Mouse (Mus musculus): ENCODE measurements around the gene B3glct.

The B3glct gene

DNA sequence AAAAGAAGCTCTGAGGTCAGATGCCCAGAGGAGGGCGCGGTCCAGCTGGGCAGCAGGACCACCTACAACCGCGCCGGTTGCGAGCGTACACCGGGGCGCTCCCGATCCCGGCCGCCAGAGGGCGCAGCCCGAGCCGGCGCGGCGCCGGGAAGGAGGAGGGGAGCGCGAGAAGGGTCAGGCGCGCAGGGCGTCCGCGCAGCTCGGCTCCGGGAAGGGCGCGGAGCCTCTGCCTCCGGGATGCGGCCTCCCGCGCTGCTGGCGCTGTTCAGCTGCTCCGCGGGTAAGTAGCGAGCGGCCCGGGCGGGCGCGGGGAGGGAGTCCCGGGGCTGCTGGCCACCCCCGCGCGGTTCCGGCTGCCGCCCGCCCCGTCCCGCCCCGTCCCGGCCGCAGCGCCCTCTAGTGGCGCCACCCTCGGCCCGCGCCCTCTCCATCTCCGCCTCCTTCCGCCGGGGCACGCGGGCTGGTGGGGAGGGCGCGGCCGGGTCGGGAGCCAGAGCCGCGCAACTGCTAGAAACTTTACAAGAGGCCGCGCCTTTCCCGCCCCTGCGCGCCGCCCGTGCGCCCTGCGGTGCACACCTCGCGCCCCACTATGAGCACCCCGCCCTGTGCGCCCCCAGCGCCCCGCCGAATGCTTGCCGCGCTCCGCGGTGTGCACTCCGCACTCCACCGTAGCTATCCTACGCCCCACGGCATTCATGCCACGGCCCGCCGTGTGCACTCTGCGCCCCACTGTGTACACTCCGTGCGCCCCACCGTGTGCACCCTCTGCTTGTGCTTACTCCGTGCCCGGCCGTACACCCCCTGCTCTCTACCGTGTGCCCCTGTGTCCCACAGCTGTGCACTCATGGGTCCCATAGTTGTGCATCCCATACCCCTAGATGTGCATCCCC lies at the start of gene B3glct:
Gene B3glct, plus strand, starts transcription at position 131 of the 890 bp plus-strand sequence.
- in situ Hi-C loops (cut with MboI, MseI): loop anchor here (5.0 kb wide), 1 partner anchor 91 kb away; no protein-coding TSS in a partner anchor

DNA sequence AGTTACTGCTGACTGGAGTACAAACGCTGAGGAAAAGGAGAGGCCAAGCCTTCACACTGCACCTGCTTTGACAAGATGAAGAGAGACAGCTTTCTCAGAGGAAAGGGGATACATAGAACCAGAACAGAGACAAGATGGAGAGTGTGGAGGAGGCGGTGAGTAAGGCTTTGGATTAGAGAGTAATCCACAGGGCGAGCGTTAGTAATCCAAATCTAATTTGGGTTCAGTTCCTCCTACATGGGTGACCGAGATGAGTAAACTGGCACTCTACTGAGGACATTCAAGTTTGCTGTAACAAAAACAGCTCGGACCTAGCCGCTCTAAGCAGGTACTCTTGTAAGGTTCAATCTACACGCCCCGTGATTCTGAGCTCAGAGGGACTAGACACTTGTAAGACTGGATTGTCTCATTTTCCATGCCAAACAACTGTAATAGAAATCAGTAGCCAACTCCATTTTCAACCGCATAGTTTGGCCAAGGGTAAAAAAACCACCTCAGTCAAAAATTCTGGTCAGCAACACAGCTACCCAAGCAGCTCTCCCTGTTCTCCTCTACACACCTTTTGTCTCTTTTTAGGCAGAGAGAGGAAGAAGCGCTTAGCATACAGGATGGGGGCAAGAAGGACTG lies 43.5 kb upstream of the B3glct start:
- in situ Hi-C loops (cut with MboI, MseI): no loop called here

DNA sequence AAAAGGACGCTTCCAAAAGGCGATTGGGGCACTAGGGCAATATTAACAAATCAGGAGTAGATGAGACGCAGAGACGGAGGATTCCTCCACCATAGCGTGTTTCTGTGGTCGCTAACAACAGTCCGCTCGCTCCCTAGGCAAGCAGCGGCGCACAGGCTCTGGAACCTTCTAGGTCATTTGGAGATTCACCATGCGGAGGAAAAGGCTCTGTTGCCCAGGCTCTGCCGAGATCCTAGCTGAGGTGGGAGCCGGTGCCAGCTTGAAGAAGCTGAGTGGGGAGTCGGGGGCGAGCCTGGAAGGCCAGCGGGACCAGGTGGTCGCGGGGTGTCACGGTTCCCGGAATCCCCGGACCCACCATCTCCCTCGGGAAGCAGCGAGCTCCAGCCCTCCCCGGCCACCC lies 42.5 kb upstream of the B3glct start:
- in situ Hi-C loops (cut with MboI, MseI): no loop called here

DNA sequence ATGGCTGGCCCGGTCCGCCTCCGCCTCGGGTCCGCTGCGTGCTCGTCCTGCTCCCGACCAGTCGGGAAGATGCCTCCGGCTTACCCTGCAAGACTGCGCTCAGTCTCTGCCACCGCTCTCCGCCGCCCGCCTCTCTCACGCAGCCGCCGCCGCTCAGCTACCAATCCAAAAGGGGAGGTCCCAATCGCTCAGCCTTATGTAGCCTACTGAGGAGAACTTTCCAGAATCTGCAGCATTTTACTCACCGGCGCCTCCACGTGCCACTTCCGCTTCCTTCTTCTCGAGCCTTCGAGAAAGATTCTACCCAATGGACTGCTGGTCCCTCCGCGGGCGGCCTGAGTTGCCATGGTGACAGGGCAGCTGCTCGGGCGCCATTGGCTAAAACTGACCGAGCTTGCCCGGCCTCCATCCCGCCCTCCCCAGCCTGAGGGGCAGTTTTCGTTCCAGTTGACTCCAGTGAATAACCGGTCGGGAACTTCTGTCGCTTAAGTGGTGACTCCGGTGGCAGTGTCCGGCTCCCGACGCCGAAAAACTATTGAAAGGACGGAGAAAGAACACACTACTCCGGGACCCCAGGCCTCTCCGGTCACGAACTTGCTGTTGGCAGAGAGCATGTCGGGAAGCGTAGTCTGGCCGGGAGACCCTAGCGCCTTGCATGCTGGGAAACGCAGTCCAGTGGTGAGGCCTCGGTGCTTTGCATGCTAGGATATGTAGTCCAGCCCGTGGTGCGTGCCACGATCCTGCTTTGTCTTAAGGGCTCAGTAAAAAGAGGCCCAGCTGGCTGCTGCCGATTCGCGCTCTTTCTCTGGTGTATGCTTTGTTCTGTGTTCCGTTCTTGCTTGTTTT lies 41.7 kb upstream of the B3glct start, which contains the start of gene Hsph1:
Gene Hsph1, minus strand, starts transcription at position 302 of the 846 bp plus-strand sequence.
- in situ Hi-C loops (cut with MboI, MseI): no loop called here

DNA sequence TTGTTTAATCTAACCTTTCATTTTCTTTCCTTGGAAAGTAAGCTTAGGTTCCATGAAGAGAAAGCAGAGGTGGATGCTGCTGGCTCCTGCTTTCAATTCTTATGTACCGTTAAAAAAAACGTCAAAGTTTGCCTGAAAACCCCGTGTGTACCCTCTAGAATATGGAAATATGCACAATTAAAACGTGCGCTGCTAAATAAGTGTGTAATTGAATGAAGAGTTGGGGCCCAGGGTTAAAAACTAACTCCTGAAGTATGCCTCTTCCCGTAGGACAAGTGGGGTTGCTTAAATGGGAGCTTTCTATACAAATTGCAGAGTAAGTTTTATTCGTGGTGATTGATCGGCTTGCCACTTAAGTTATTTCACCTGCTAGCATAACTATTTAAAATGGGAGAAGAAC lies 40.7 kb upstream of the B3glct start:
- in situ Hi-C loops (cut with MboI, MseI): no loop called here

DNA sequence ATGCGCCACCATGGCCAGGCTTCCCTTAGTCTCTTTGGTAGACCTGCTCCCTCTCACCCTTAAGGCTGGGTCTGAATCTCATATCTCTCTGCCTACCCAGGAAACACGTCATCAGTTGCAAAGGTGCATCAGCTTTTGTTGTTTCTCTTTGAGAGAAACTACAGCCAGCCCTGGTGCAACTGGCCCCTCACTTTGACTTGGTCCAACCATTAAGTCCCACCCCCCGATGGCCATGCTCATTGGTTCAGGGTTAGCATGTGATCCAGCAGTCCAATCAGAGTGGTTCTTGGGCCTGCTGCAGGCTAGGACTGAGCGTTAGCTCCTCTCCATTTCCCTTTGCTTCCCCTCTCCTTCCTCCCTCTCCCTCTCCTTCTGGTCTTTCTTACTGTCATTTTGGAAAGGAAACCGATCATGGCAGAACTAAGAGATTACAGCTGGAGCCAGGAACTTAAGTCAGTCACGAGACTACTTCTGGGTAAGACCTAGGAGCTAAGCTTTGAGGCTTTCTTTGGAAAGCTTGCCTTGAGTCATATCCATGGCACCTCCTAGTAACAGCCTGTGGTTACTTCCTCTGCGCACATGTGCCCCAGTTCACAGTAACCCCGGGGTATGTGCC lies 36.6 kb upstream of the B3glct start:
- in situ Hi-C loops (cut with MboI, MseI): no loop called here

DNA sequence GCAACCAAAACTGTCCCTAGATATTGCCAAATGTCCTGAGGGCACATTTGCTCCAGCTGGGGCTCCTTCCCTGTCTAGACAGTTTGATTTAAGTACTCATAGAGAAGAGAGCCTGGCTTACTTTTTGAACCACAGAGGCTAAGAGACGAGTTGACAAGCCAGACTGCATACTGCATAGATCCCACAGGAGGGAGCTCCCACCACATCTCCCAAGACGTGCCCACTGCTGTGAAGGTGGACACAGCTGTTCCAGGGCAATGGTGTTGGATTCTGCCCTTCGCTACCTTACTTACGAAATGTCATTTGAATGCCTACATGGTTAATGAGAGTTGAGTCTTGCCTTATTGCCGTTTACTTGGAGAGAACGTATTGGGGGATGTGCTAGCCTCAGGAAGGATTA lies 35.7 kb upstream of the B3glct start:
- in situ Hi-C loops (cut with MboI, MseI): no loop called here

DNA sequence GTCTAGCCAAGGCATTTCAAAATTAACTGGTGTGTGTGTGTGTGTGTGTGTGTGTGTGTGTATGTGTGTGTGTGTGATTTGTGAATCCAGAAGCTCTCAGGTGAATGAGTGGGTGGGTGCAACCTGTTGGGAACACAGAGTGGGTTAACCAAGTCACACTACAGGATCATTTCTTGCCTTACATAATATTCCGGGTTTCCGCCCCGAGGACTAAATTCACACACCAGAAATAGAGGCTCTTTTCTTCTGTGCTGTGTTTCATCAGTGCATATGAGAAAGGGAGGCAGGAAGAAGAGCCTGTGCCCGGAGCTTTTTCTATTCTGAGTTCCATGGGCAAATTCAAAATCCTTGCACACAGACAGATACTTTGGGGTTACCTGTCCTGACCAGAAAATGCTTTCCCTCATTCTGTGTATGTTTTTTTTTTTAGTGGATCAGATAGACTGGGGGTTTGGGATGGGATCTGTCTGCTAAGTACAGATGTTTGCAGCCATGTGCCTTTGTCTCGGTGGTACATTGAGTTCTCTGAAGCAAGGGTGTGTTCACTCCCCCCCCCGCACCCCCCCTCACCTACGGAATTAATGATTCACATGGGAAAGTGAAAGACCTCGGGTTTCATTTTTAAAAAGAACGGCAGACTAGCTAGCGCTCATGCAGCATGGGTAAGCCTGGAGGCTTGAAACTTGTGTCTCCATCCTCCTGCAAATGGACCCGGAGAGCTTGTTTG lies 35.1 kb upstream of the B3glct start:
- in situ Hi-C loops (cut with MboI, MseI): no loop called here

DNA sequence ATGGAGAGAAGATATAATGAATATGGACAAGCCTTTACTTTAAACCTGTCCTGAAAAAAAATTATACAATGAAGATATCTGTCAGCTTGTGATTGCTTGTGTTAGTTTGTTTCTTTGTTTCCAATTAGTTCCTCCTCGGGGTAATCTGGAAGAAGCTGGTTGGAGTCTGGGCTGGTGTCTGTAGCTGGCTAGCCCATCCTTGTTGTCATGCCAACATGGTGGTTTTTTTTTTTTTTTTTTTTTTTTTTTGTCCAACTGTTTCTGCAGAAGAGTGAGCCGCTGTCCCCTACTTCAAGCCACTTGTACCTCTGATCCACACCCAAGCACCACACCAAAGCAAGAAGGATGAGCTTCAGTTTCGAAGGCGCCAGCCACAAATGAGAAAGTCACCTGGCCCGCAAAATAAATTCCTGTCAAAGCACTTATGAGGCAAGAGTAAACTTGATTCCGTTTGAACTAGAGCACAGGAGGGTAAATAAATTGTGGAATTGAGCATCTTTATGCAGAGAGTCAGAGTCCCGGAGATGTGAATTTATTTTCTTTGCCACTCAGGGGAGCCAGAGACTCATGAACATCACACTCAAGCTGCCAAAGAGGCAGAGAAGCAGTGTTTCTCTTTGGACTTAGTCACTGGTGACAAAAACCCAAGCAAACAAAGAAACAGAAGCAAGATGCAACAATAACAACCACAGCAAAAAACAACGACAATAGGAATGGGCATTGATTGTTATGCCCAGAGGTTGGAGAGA lies 30.5 kb upstream of the B3glct start:
- in situ Hi-C loops (cut with MboI, MseI): no loop called here

DNA sequence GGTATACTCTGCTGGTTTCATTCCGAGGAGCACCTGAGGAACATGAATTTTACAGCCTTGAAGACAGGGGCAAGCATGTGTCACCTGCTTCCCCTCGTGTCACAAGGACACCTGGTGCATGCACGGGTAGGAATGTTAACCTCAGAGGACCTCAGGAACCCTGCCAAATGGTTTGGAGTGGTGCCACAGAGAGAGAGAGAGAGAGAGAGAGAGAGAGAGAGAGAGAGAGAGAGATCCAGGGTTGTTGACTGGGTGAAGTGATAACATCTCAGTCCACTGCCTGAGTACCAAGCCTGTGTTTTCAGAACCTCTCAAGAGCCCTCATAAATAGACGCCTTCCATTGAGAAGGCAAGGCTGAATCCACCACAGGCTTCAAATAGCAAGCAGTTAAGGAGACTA lies 29.8 kb upstream of the B3glct start:
- in situ Hi-C loops (cut with MboI, MseI): no loop called here

DNA sequence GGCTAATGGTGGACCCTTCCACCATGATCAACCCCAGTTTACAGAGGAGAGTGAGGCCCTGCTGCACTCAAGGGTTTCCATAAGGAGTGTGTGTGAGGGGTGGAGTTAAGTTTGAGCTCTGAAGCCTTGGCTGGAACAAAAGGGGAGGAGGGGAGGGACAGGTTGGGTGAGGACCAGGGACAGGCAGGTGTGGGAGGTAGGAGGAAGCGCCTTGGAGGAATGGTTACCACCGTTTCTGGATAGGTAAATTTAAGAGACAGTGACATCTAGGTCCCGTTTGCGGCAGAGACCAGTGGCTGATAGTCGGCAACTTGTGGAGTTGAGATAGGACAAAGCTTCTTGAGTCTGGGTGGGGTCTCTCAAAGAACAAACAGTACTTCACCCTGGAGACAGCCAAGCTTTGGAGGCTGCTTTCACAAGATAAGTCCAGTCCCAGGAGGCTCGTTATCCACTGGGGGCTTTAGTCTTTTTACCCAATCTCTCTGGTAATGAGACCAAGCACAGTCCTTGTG lies 29.1 kb upstream of the B3glct start:
- in situ Hi-C loops (cut with MboI, MseI): no loop called here

DNA sequence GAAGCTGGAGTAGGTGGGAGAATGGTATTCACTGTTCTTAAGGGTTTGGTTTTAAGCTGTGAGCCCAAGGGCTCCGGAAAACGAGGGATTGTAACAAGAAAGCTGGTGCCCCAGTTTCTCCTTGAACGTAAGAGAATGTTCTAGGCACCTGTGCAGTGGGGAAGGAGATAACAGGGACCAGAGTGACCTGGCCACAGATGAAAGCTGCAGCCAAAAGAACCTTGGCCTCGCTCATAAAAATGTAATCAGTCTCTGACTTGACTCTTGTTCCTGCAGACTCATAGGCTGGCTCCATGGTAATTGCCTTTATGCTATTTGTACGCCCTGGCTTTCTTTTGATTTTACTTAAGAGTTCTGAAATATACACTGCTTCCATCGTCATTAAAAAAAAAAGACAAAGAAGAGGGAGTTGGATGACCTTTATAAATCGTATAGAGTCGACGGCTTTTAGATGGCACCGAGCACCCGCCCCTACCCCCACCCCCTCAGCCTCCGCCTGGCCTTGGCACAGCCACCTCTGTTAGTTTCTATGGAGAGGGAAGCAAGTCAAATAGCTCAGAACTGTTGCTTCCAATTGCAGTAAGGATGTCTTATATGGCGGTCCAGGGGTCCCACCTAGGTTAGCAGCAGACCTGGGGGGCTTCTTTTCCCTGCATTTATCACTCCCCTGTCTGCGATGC lies 28.4 kb upstream of the B3glct start:
- in situ Hi-C loops (cut with MboI, MseI): loop anchor here (25.0 kb wide), 1 partner anchor 1638 kb away; no protein-coding TSS in a partner anchor

DNA sequence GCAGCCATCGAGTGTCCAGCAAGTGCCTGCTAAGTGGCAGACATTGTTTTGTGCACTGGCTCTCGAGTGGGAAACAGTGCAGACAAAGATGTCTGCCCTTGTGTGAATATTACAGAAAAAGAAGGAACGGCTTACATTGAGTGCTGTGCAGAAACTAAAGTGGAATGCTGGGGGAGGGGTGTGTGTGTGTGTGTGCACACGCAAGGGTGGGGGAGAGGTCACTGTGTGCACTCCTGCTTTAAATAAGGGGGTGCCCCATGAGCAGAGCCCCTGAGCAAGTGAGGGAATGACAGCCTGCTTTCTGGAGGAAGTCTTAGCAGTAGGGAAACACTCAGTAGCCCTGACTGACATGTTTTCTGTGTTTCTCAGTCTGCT lies 27.9 kb upstream of the B3glct start:
- in situ Hi-C loops (cut with MboI, MseI): loop anchor here (25.0 kb wide), 1 partner anchor 1637 kb away; no protein-coding TSS in a partner anchor

DNA sequence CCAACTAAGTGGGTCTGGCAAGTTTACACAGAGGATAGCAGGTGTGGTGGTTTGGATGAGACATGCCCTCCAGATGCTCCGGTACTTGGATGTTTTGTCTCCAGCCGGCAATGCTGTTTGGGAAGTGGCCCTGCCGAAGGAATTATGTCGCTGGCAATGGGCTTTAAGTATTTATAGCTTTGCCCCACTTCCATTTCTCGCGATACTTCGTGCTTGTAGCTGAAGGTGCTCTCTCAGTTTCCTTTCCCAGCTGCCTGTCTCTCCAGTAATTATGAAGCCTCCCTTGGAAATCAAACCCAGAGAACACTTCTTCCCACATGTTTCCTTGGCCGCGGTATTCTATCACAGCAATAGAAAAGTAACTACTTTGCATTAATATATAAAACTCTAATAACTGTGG lies 22.4 kb upstream of the B3glct start:
- in situ Hi-C loops (cut with MboI, MseI): loop anchor here (25.0 kb wide), 1 partner anchor 1632 kb away; no protein-coding TSS in a partner anchor

DNA sequence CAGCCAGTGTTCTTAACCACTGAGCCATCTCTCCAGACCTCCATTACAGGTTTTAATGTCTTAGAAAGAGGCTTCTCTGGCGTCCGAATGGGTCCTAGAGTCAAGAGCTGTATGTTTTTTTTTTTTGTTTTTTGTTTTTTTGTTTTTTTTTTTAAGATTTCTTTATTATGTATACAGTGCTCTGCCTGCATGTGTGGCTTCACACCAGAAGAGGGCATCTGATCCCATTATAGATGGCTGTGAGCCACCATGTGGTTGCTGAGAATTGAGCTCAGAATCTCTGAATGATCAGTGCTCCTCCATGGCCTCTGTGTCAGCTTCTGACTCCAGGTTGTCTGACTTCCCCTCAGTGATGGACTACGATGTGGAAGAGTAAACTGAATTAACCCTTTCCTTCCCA lies 20.0 kb upstream of the B3glct start:
- in situ Hi-C loops (cut with MboI, MseI): loop anchor here (25.0 kb wide), 1 partner anchor 1629 kb away; no protein-coding TSS in a partner anchor

DNA sequence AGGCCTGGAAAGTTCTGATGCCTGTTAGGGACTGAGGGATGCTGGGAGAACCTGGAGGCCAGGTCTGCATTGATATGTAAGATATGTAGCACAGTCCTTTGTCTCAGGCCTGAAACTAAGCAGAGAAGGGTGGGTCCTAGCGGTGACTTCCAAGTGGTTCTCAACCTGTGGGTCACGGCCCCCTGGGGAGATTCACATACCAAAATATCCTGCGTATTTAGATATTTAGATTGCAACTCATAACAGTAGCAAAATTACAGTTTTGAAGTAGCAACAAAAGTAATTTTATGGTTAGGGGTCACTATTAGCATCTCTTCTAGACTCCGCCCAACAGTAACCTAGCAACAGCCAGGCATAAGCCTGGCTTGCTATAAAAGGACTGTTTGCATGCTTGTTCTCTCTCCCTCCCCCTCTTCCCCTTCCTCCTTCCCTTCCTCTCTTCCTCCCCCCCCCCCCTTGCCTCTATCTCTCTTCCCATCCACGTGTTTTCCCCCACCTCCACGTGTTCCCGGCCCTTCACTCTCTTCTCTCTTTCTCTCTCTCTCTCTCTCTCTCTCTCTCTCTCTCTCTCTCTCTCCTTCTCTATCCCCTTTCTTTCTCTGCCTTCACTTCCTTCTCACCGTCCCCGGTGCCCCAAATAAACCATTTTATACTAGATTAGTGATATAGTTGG lies 19.2 kb upstream of the B3glct start:
- in situ Hi-C loops (cut with MboI, MseI): loop anchor here (25.0 kb wide), 1 partner anchor 1628 kb away; no protein-coding TSS in a partner anchor

DNA sequence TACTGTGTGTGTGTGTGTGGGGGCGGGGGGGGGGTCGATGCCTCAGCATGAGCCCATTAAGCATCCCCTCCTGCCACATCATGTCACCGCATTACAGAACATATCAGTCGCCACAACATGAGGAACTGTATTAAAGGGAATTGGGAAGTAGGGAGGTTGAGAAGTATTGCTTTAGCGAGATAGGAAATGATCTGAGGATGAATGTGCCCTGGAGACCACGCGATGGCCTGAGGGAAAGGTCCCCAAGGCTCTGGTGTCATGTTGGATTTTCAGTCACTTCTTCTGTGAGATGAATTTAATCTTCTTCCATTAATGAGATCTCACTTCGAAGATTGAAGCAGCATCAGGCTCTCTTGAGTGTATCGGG lies 18.6 kb upstream of the B3glct start:
- in situ Hi-C loops (cut with MboI, MseI): loop anchor here (25.0 kb wide), 1 partner anchor 1628 kb away; no protein-coding TSS in a partner anchor

DNA sequence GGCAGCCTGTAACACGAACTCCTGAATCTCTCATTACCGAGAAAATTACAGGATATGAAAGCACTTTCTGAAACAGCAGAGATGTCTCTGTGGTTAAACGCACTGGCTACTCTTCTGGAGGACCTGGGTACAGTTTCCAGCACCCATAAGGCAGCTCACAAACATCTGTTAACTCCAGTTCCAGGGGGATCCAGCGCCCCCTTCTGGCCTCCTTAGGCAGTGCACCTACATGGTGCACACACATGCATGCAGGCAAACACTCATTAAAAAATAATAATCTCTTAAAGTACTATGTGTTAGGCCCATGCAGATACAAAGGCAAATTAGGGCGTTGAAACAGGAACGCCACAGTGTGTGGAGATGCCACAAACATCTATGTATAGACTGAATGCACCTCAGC lies 16.6 kb upstream of the B3glct start:
- in situ Hi-C loops (cut with MboI, MseI): loop anchor here (25.0 kb wide), 1 partner anchor 1626 kb away; no protein-coding TSS in a partner anchor
